Mouse (Mus musculus) embryonic fibroblast, embryonic 13.5 days (primary cell): ENCODE data around the gene 2610301B20Rik.

Experiments used
- CTCF ChIP-seq: IDR thresholded peaks from 2 replicates; pipeline ENCODE4 v1.5.1; 2011; ENCODE audit warnings: mild to moderate bottlenecking, control low read depth, low read length, moderate library complexity, borderline replicate concordance; ENCODE audit not compliant: insufficient read depth
- POLR2A ChIP-seq: IDR thresholded peaks from 2 replicates; pipeline ENCODE4 v1.6.1; 2011; ENCODE audit warnings: low read depth, mild to moderate bottlenecking, control low read depth, low read length, moderate library complexity

DNA sequence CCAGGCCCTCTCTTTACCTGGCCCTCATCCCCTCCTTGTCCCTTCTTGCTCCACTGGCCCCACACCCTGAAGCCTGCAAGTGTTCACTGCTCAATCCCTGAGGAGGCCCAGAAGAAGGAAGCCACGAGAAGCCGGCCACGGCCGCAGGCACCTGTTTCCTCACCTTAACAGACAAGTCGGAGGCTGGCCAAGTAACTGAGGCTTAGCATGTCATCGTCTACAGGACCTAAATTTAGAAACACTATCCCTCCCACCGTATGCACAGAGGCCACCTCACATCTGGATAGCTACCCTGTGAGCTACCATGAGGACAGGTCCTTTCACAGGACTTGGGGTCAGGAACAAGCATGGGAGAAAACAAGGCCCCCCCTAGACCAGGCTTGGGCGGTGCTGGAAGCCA is 44.1 kb downstream of the 2610301B20Rik start:
- TF ChIP-seq CTCF (no peak), POLR2A (no peak)
